Mouse (Mus musculus) intestine, embryonic 14.5 days (tissue): ENCODE results near the gene Neu1. TPM values are rescaled to one million over a fixed set of nuclear protein-coding genes. Genes with fewer than 3 reads are reported as not detected.
"Not testable (repeated sequence)": the region's sequence is repeated elsewhere in the genome, so short reads cannot be mapped to it uniquely, and the experiment has no call there.

Experiments
- ATAC-seq: fragments of 200-750 bp; cut with Nextera tagmentation; replicated peaks from 2 replicates; pipeline ENCODE4 v1.8.0; 2017; ENCODE audit warnings: low read depth, moderate number of reproducible peaks, moderate TSS enrichment, moderate library complexity; ENCODE audit not compliant: low FRiP score, low TSS enrichment
- DNase-seq: peaks from one replicate; pipeline ENCODE4 v3.0.0-alpha.2; 2018; ENCODE audit warnings: low spot score
- H3K27ac ChIP-seq: fragments of 300-500 bp; sonication (generic); 2 replicates; pipeline ENCODE4 v1.5.1; 2014; ENCODE audit warnings: low read depth, mild to moderate bottlenecking, control low read depth
- H3K27me3 ChIP-seq: fragments of 300-500 bp; sonication (generic); replicated peaks from 2 replicates; pipeline ENCODE4 v1.6.1; 2014; ENCODE audit warnings: low read length, control low read depth; ENCODE audit not compliant: control insufficient read depth, insufficient read depth
- H3K36me3 ChIP-seq: fragments of 300-500 bp; sonication (generic); 2 replicates; pipeline ENCODE4 v1.6.1; 2014; ENCODE audit warnings: low read length, control low read depth; ENCODE audit not compliant: control insufficient read depth, insufficient read depth
- H3K4me1 ChIP-seq: fragments of 300-500 bp; sonication (generic); replicated peaks from 2 replicates; pipeline ENCODE4 v1.6.1; 2014; ENCODE audit warnings: low read length, control low read depth, mixed read lengths; ENCODE audit not compliant: control insufficient read depth, insufficient read depth
- H3K4me2 ChIP-seq: fragments of 300-500 bp; sonication (generic); 2 replicates; pipeline ENCODE4 v1.6.1; 2014; ENCODE audit warnings: low read length
- H3K4me3 ChIP-seq: fragments of 300-500 bp; sonication (generic); 2 replicates; pipeline ENCODE4 v1.5.1; 2014; ENCODE audit warnings: low read depth, low read length, control low read depth, mixed read lengths
- H3K9ac ChIP-seq: fragments of 300-500 bp; sonication (generic); 2 replicates; pipeline ENCODE4 v1.6.1; 2014; ENCODE audit warnings: mild to moderate bottlenecking, low read length
- H3K9me3 ChIP-seq: fragments of 300-500 bp; sonication (generic); 2 replicates; pipeline ENCODE4 v1.6.1; 2016; ENCODE audit warnings: low read length, control low read depth; ENCODE audit not compliant: control insufficient read depth
- WGBS: fragments of 180-500 bp; shearing (Covaris S2); extraction: QIAGEN DNeasy Blood & Tissue Kit; methylation state at CpG from one replicate; pipeline ENCODE4 v1.1.7; 2014; 5-methylcytosine and 5-hydroxymethylcytosine counted together
- polyA plus RNA-seq: library from polyadenylated mRNA; unstranded; fragments of >200 nt; fragmentation: Nextera tagmentation; extraction: Ambion mirVana; gene quantifications from 2 replicates; pipeline ENCODE4 v1.2.1, GENCODE M21; 2014

Neu1 gene
- polyA plus RNA-seq, 1 experiment from 2014 or later = 42.8 TPM

DNA sequence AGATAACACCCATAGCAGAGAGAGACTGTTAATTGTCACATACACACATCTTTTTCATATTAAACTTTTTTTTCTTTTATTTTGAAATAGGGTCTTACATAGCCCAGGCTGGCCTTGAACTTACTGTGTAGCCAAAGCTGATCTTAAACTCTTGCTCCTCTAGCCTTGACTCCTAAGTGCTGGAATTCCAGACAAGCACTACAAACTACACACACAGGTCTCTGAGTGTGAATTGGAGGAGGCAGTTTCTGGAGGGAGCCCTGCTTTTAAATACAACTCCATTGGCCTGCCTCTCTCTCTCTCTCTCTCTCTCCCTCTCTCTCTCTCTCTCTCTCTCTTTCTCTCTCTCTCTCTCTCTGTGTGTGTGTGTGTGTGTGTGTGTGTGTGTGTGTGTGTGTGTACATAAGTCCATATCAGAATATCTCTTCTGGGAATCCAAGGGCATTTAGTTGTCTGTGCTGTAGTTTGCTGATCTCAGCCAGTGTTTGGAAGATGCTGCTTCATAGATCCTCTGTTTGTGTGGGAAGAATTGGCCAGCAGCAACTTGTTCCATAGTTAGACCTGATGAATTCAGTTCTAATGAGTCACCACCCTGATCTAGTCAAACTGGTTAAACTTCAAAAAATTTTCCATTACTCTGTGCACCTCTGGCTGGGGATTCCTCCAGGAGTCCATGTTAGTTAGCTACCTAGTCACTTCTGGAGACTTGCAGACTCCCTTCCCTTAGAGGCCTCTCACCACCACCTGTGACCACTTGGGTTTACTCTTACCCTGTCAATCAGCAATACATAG lies 29.8 kb downstream of the Neu1 start:
- ATAC-seq = no peak

DNA sequence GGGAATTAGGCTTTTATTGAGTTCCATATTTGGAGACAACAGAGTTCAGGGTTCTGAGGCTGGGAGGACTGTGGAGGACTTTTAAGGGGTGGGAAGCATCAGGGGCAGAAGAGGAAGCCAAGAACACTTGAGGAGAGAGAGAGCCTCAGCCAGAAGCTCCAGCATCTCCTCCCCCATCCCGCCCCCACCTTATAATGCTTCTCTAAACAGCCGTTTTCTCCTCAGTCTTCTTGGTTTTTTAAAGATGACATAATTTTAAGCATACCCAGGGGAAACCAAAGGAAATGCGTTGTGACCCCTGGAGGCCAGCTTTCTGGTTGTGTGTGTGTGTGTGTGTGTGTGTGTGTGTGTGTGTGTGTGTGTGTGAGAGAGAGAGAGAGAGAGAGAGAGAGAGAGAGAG lies 31.1 kb downstream of the Neu1 start:
- Histone ChIP-seq H3K4me1 (peaks cover 5% of the 10 kb centered on the region), H3K27ac (peak overlapping the region; percentile 6; the same call in 1 of the 2 replicates), H3K36me3 (no peaks in the 10 kb centered on the region), H3K9me3 (no peaks in the 10 kb centered on the region), H3K9ac (no peak overlapping the region), H3K27me3 (no peaks in the 10 kb centered on the region), H3K4me3 (no peak overlapping the region), H3K4me2 (no peak overlapping the region)
- 22% methylated on average over 3 of the region's 3 CpGs for WGBS
- ATAC-seq (no peak), DNase-seq (no peak)

More for the DNA sequence above, 29.8 kb downstream of the Neu1 start:
- Histone ChIP-seq H3K27me3 (no peaks in the 10 kb centered on the region; the same call in 1 of the 2 replicates), H3K9ac (no peak overlapping the region), H3K4me3 (no peak overlapping the region), H3K4me2 (0 out of 2 replicates have a peak overlapping the region, but pooled peaks have one; percentile 76), H3K4me1 (peaks cover 5% of the 10 kb centered on the region), H3K36me3 (no peaks in the 10 kb centered on the region), H3K9me3 (no peaks in the 10 kb centered on the region), H3K27ac (no peak overlapping the region)
- DNase-seq = no peak

DNA sequence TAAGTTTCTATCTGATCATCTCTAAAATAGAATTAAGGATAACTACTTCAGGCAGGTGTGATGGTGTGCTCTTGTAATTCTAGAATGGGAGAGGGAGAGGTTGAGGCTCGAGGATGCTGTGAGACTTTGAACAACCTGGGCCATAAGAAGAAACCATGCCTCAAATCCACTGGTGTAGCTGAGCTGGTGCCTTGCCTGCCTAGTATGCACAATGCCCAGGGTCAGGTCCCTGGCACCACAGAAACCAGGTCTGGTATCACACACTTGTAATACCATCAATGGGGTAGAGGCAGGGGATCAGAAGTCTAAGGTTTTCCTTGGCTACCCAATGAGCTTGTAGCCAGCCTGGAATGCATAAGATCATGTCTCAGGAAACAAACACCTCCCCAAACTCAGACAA lies 31.8 kb downstream of the Neu1 start:
- no peak overlapping the region for H3K4me3 ChIP-seq
- H3K36me3 ChIP-seq = no peaks in the 10 kb centered on the region
- H3K4me1 ChIP-seq = peaks cover 5% of the 10 kb centered on the region
- H3K9ac ChIP-seq = no peak overlapping the region
- no peak overlapping the region for H3K4me2 ChIP-seq
- DNase-seq (no peak), ATAC-seq (no peak)
- peaks cover 4% of the 10 kb centered on the region for H3K27me3 ChIP-seq
- H3K27ac ChIP-seq = no peak overlapping the region
- 73% methylated on average over 1 of the region's 1 CpGs for WGBS
- H3K9me3 ChIP-seq = no peaks in the 10 kb centered on the region

DNA sequence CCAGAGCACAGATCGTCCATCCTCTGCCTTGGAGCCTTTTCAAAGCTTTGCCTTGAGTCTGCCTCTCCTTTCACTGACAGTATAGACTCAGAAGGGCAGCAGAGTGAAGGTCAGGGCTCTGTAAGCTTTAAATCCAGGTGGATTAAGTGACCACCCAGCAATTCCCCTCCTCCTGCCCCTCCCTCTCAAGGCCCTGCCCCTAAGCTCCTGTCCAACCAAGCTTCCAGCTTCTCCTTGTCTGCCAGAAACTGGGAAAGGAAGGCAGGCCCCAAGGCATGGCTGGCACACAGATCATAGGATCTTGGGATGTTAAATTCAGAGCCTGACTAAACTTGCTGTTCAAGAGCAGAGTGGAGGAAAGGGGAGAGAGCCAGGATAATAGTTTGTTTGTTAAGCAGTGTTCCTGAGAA lies 33.6 kb downstream of the Neu1 start:
- 27% methylated on average over 1 of the region's 1 CpGs for WGBS
- Histone ChIP-seq H3K27ac (no peak overlapping the region), H3K4me3 (no peak overlapping the region), H3K9me3 (no peaks in the 10 kb centered on the region), H3K4me1 (peaks cover 5% of the 10 kb centered on the region), H3K4me2 (no peak overlapping the region), H3K9ac (no peak overlapping the region), H3K36me3 (no peaks in the 10 kb centered on the region), H3K27me3 (peaks cover 22% of the 10 kb centered on the region)
- DNase-seq = no peak
- no peak for ATAC-seq

DNA sequence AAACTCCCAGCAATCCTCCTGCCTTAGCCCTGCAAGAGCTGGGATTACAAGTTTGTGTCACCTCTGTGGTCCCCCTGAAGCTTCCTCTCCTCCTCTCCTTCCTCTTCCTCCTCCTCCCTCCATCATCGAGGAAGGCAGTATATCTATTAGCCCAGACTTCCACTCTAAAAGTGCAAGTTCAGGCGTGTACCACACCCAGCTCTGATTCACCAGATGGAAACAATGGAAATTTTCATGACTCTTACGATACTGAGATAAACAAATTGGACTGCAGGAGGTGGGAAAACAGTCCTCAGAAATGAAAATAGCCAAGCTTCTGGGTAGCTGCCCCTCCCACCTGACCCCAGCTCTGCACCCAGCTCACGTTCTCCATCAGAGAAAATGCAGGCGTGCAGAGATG lies 34.6 kb downstream of the Neu1 start:
- no peak overlapping the region for H3K4me2 ChIP-seq
- no peaks in the 10 kb centered on the region for H3K9me3 ChIP-seq
- ATAC-seq (no peak), DNase-seq (no peak)
- no peak overlapping the region for H3K27ac ChIP-seq
- no peaks in the 10 kb centered on the region for H3K36me3 ChIP-seq
- no peak overlapping the region for H3K9ac ChIP-seq
- peaks cover 25% of the 10 kb centered on the region for H3K27me3 ChIP-seq
- WGBS = 62% methylated on average over 5 of the region's 5 CpGs
- no peak overlapping the region for H3K4me3 ChIP-seq
- no peaks in the 10 kb centered on the region for H3K4me1 ChIP-seq

DNA sequence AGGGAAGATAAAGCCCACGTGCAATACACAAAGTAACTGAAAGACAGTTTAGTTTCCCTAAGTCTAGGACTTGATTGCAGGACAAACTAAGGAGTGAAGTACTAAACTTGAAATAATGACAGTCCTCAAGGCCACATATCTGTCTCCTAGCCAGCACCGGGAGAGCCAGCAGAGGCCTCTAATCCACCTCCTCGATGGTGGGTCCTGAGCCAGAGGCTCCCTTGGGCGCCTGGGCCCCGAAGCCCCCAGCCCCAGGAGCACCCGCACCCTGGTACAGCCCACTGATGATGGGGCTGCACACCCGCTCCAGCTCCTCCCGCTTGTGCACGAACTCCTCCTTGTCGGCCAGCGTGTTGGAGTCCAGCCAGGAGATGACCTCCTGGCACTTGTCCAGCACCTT lies 38.8 kb downstream of the Neu1 start, which contains the start of gene Gm20481:
Gene Gm20481, plus strand, starts transcription at position 91 of the 400 bp plus-strand sequence.
- DNase-seq = peak; percentile 46
- not testable (repeated sequence) for H3K27ac ChIP-seq, H3K36me3 ChIP-seq, H3K4me3 ChIP-seq, H3K9ac ChIP-seq, H3K4me2 ChIP-seq, ATAC-seq, H3K4me1 ChIP-seq, H3K9me3 ChIP-seq
- H3K27me3 ChIP-seq = peaks cover 25% of the 10 kb centered on the region
- WGBS = 61% methylated on average over 6 of the region's 11 CpGs

DNA sequence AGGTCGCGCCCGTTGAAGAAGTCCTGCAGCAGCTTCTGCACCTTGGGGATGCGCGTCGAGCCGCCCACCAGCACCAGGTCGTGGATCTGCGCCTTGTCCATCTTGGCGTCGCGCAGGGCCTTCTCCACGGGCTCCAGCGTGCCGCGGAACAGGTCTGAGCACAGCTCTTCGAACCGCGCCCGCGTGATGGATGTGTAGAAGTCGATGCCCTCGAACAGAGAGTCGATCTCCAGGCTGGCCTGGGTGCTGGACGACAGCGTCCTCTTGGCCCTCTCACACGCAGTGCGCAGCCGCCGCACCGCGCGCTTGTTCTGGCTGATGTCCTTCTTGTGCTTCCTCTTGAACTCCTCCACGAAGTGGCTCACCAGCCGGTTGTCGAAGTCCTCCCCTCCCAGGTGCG lies 39.8 kb downstream of the Neu1 start:
- not testable (repeated sequence) for DNase-seq, H3K36me3 ChIP-seq, H3K4me2 ChIP-seq, H3K4me1 ChIP-seq, H3K9me3 ChIP-seq, H3K27ac ChIP-seq, ATAC-seq, H3K9ac ChIP-seq, H3K4me3 ChIP-seq
- peaks cover 25% of the 10 kb centered on the region for H3K27me3 ChIP-seq
- WGBS = 39% methylated on average over 25 of the region's 37 CpGs

DNA sequence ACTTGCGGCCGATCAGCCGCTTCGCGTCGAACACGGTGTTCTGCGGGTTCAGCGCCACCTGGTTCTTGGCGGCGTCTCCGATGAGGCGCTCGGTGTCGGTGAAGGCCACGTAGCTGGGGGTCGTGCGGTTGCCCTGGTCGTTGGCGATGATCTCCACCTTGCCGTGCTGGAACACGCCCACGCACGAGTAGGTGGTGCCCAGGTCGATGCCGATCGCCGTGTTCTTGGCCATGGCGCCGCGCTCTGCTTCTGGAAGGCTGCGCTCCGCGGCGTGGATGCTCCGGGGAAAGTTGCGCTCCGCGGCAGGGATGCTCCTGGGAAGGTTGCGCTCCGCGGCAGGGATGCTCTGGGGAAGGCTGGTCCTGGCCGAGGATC lies 40.6 kb downstream of the Neu1 start:
- H3K9me3 ChIP-seq, H3K9ac ChIP-seq, H3K4me1 ChIP-seq, H3K36me3 ChIP-seq, H3K27ac ChIP-seq, DNase-seq: not testable (repeated sequence)
- H3K4me2 ChIP-seq = peak overlapping the region; percentile 83
- H3K27me3 ChIP-seq = peaks cover 25% of the 10 kb centered on the region
- peak; percentile 61 for ATAC-seq
- peak overlapping the region; percentile 21 for H3K4me3 ChIP-seq
- WGBS = 2% methylated on average over 22 of the region's 43 CpGs
